Mouse (Mus musculus): ENCODE measurements at regions not wholly inside any gene's neighbourhood (a gene's known extent, or its start where the extent isn't known, plus 50 kb on each side); places are given as distances from the start of the nearest gene placed in this dataset.

DNA sequence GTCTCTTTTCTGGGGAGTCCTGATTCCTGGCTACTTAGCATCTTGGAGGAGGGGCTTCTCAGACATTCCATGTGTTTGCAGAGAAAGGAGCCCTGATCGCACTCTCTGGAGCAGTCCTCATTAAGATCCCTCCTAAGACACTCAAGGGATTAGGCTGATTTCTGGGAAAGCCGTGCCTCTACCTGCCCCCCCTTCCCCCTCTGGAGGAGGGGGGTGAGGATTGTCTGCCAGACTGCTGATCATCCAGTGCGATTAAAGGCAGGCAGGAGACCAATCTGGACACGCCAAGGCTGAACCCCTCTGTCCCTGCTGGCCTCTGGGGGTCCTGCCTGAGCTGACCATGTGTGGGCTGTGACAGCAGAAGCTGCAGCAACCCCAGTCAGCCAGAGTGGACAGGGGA, 65.4 kb downstream of the Vegfa start:
- Histone ChIP-seq H3K27me3 (ENCODE audit: control insufficient read depth, insufficient read depth, low read length, poor library complexity, severe bottlenecking) (no peaks in the 10 kb centered on the region), H3K36me3 (ENCODE audit: control insufficient read depth, insufficient read depth, low read length, poor library complexity, severe bottlenecking) (no peaks in the 10 kb centered on the region)
- DNase-seq (ENCODE audit: low read depth, low spot score), result no peak

DNA sequence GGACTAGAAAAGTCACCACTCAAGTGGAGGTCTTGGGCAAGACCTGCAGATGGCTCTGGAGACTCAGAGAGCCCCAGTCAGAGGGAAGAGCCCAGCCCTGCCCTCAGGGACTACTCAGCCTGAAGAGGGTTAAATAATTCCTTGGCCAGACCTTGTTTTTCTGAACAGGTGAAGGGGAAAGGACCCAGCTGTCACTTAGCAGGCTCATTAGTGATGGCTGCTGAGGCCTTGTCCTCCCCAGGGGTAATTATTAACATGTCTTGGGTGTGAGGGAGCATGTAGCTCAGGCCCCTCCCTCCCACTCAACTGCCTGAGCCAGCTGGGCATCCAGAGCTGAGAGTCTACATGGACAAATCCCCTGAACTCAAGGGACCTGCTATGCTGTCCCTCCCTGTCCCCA, 68.1 kb downstream of the Vegfa start:
- Histone ChIP-seq H3K36me3 (ENCODE audit: control insufficient read depth, insufficient read depth, low read length, poor library complexity, severe bottlenecking) (no peaks in the 10 kb centered on the region), H3K27me3 (ENCODE audit: control insufficient read depth, insufficient read depth, low read length, poor library complexity, severe bottlenecking) (no peaks in the 10 kb centered on the region)
- DNase-seq (ENCODE audit: low read depth, low spot score), result no peak

GRCm38 (mm10) chr17:45963332-45963731, 68.8 kb downstream of the Vegfa start:
- no peaks in the 10 kb centered on the region for H3K27me3 ChIP-seq (ENCODE audit: control insufficient read depth, insufficient read depth, low read length, poor library complexity, severe bottlenecking)
- no peak for DNase-seq (ENCODE audit: low read depth, low spot score)
- H3K36me3 ChIP-seq (ENCODE audit: control insufficient read depth, insufficient read depth, low read length, poor library complexity, severe bottlenecking), result no peaks in the 10 kb centered on the region

- no peaks in the 10 kb centered on the region for H3K36me3 ChIP-seq (ENCODE audit: control insufficient read depth, insufficient read depth, low read length, poor library complexity, severe bottlenecking)
- no peak for DNase-seq (ENCODE audit: low read depth, low spot score)
- H3K27me3 ChIP-seq (ENCODE audit: control insufficient read depth, insufficient read depth, low read length, poor library complexity, severe bottlenecking), result no peaks in the 10 kb centered on the region
These were observed 70.4 kb downstream of the Vegfa start for GRCm38 (mm10) chr17:45961626-45962319.

DNA sequence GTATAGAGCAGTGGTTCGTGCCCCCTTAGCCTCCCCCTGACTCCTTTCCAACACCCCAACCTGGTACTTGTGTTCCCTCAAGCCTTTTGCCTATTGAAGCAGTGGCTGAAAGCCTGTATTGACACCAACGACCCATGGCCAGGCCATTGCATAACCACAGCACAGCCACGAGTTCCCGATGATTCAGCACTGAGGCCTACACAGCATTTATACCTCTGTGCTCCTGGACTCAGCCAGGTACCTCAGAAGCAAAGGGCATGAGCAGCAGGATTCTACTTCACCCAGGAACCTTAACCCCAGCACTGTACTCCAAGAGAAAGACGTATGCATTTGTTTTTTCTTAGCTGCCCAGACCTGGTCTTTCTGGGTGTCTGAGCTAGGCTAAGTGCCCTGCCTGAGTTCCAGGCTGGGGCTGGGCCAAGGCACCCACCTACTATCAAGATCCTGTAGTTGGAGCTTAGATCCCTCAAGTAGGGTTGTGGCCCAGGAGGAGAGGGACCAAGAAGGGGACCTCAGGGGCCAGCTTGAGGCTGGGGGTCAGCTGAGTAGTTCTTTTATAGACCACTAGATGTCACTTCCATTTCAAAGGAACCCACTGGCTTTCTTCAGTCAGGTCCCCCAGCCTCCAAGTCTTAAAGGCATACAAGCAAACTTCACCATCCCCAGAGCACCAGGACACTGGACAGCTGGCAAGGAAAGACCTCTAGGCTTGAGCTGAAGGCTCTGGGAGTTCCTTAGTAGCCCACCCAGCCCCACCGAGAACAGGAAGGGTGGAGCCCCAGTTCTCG, 73.9 kb downstream of the Vegfa start:
- no peaks in the 10 kb centered on the region for H3K27me3 ChIP-seq (ENCODE audit: control insufficient read depth, insufficient read depth, low read length, poor library complexity, severe bottlenecking)
- no peaks in the 10 kb centered on the region for H3K36me3 ChIP-seq (ENCODE audit: control insufficient read depth, insufficient read depth, low read length, poor library complexity, severe bottlenecking)
- DNase-seq (ENCODE audit: low read depth, low spot score), result peak; percentile 8

- DNase-seq (ENCODE audit: low read depth, low spot score), result no peak
- no peaks in the 10 kb centered on the region for H3K27me3 ChIP-seq (ENCODE audit: control insufficient read depth, insufficient read depth, low read length, poor library complexity, severe bottlenecking)
- no peaks in the 10 kb centered on the region for H3K36me3 ChIP-seq (ENCODE audit: control insufficient read depth, insufficient read depth, low read length, poor library complexity, severe bottlenecking)
These were observed 76.7 kb downstream of the Vegfa start for GRCm38 (mm10) chr17:45955481-45955880.

- DNase-seq (ENCODE audit: low read depth, low spot score), result no peak
- Histone ChIP-seq H3K27me3 (ENCODE audit: control insufficient read depth, insufficient read depth, low read length, poor library complexity, severe bottlenecking) (no peaks in the 10 kb centered on the region), H3K36me3 (ENCODE audit: control insufficient read depth, insufficient read depth, low read length, poor library complexity, severe bottlenecking) (no peaks in the 10 kb centered on the region)
These were observed 77.3 kb downstream of the Vegfa start for GRCm38 (mm10) chr17:45954824-45955223.

- peak; percentile 47 for DNase-seq (ENCODE audit: low read depth, low spot score)
- H3K27me3 ChIP-seq (ENCODE audit: control insufficient read depth, insufficient read depth, low read length, poor library complexity, severe bottlenecking), result no peaks in the 10 kb centered on the region
- no peaks in the 10 kb centered on the region for H3K36me3 ChIP-seq (ENCODE audit: control insufficient read depth, insufficient read depth, low read length, poor library complexity, severe bottlenecking)
These were observed 78.6 kb downstream of the Vegfa start for GRCm38 (mm10) chr17:45953523-45953922.

- DNase-seq (ENCODE audit: low read depth, low spot score), result no peak
- Histone ChIP-seq H3K27me3 (ENCODE audit: control insufficient read depth, insufficient read depth, low read length, poor library complexity, severe bottlenecking) (no peaks in the 10 kb centered on the region), H3K36me3 (ENCODE audit: control insufficient read depth, insufficient read depth, low read length, poor library complexity, severe bottlenecking) (no peaks in the 10 kb centered on the region)
These were observed 81.5 kb downstream of the Vegfa start for GRCm38 (mm10) chr17:45950533-45951164.

- no peaks in the 10 kb centered on the region for H3K36me3 ChIP-seq (ENCODE audit: control insufficient read depth, insufficient read depth, low read length, poor library complexity, severe bottlenecking)
- H3K27me3 ChIP-seq (ENCODE audit: control insufficient read depth, insufficient read depth, low read length, poor library complexity, severe bottlenecking), result no peaks in the 10 kb centered on the region
- no peak for DNase-seq (ENCODE audit: low read depth, low spot score)
These were observed 83.0 kb downstream of the Vegfa start for GRCm38 (mm10) chr17:45949141-45949540.

DNA sequence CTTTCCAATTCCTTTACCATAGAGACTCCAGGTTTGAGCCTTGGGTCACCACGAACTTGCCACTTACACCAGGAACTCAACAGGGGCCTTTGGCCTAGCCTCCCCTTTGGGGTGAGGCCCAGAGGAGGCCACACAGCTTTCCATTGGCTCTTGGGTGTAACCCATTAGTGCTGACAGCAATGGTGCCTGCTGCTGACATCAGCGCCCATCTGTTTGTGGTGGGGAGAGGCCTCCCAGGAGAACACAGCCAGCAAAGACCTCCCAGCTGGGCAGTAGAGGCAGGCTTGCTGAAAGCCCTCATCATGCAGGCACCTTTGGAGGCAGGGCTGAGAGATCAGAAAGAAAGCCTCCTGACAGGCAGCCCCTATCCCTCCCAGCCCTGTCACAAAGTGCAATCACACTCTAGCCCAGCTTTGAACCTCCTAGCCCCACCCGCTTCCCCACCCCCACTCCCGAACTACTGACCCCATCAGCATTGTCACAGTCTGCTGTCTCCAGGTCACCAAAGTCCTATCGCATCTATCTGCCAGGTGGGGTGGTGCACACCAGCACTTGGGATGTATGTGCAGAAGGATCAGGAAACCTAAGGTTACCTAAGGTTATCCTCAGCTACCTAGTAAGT, 83.7 kb downstream of the Vegfa start:
- no peak for DNase-seq (ENCODE audit: low read depth, low spot score)

DNA sequence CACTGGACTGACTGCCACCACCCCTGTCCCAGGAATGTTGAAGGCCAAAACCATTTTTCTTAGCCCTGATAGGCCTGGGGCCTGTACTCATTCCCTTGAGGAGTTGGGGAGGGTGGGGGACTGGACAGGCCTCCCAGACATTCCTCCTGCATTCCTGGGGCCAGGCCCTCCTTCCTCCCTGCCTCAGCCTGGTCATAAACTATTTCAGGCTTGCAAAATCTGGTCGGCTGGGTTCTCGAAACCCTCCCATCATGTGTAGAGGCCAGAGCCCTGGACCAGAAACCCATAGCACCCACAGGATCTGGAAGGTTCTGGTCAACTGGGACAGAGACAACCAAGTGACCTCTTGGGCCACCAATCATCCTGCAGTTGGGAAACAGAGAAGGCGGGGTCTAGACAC, 87.2 kb downstream of the Vegfa start:
- DNase-seq (ENCODE audit: low read depth, low spot score), result no peak
- Histone ChIP-seq H3K36me3 (ENCODE audit: control insufficient read depth, insufficient read depth, low read length, poor library complexity, severe bottlenecking) (no peaks in the 10 kb centered on the region), H3K27me3 (ENCODE audit: control insufficient read depth, insufficient read depth, low read length, poor library complexity, severe bottlenecking) (no peaks in the 10 kb centered on the region)

More for the DNA sequence above, 83.7 kb downstream of the Vegfa start:
- Histone ChIP-seq H3K36me3 (ENCODE audit: control insufficient read depth, insufficient read depth, low read length, poor library complexity, severe bottlenecking) (no peaks in the 10 kb centered on the region), H3K27me3 (ENCODE audit: control insufficient read depth, insufficient read depth, low read length, poor library complexity, severe bottlenecking) (no peaks in the 10 kb centered on the region)

GRCm38 (mm10) chr17:45943244-45943643, 88.9 kb downstream of the Vegfa start:
- Histone ChIP-seq H3K36me3 (ENCODE audit: control insufficient read depth, insufficient read depth, low read length, poor library complexity, severe bottlenecking) (no peaks in the 10 kb centered on the region), H3K27me3 (ENCODE audit: control insufficient read depth, insufficient read depth, low read length, poor library complexity, severe bottlenecking) (no peaks in the 10 kb centered on the region)
- no peak for DNase-seq (ENCODE audit: low read depth, low spot score)

DNA sequence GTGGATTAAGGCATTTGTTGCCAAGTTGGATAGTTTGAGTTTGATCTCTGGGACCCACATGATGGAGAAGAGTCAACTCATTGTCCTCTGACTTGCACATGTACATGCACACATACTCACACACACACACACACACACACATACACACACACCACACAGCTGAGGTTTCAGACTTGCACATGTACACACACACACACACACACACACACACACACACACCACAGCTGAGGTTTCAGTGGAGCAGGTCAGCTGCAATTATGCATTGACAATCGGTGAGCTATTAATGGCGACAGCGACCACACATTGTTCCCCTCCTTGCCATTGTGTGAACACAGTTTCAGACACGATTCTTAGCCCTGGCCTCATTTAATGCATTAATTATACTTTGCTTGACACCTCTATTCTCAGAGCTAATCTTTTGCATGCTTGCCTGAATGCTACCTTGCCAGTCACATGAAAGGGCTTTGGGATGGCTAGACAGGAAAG, 90.2 kb downstream of the Vegfa start:
- H3K36me3 ChIP-seq (ENCODE audit: control insufficient read depth, insufficient read depth, low read length, poor library complexity, severe bottlenecking), result no peaks in the 10 kb centered on the region
- no peak for DNase-seq (ENCODE audit: low read depth, low spot score)
- no peaks in the 10 kb centered on the region for H3K27me3 ChIP-seq (ENCODE audit: control insufficient read depth, insufficient read depth, low read length, poor library complexity, severe bottlenecking)

Measured in splenic B cell, adult 2 months (primary cell).